Mouse (Mus musculus): ENCODE data around the gene Cfap46.

GRCm38 (mm10) chr7:139591311-139591710 lies 92.3 kb downstream of the Cfap46 start:
- no peak for TF ChIP-seq POLR2A (IDR thresholded peaks at IDR 0.05; ENCODE audit: insufficient read depth, low read depth, low read length)
- TF ChIP-seq CTCF (IDR thresholded peaks at IDR 0.05; ENCODE audit: insufficient read depth, low read depth, low read length) = no peak

Data from olfactory bulb, adult 2 months (tissue).